Mouse (Mus musculus) layer of hippocampus, postnatal 10 days (tissue): ENCODE results near the gene 1700008O03Rik. TPM values are rescaled to one million over a fixed set of nuclear protein-coding genes. Genes with fewer than 3 reads are reported as not detected.

Experiments
- DNase-seq, 2 experiments: peaks; one replicate each; pipeline ENCODE4 v3.0.0; 2021; ENCODE audit warnings: low spot score in 2 of 2
- total RNA-seq, 2 experiments: library from RNA; stranded (reverse); gene quantifications; 2 replicates each; pipeline ENCODE4 v1.2.3; 2021

The 1700008O03Rik gene
- total RNA-seq, 2 experiments from 2014 or later = 4.3 to 5.0 TPM

- DNase-seq = no peak
These were observed 7.3 kb downstream of the 1700008O03Rik start for GRCm38 (mm10) chr7:44378290-44378689.

- no peak for DNase-seq
These were observed 9.8 kb downstream of the 1700008O03Rik start for GRCm38 (mm10) chr7:44375793-44376192.

- no peak for DNase-seq
These were observed 10.4 kb downstream of the 1700008O03Rik start for GRCm38 (mm10) chr7:44375207-44375606.

GRCm38 (mm10) chr7:44374756-44375155 is 10.9 kb downstream of the 1700008O03Rik start:
- DNase-seq = peak in 1 of 2 experiments; percentile 53

GRCm38 (mm10) chr7:44373889-44374652 is 11.5 kb downstream of the 1700008O03Rik start:
- DNase-seq = peak; percentile 72 to 80

- DNase-seq = no peak
These were observed 12.2 kb downstream of the 1700008O03Rik start for GRCm38 (mm10) chr7:44373460-44373859.

GRCm38 (mm10) chr7:44372678-44373077 is 12.9 kb downstream of the 1700008O03Rik start:
- DNase-seq = no peak

- DNase-seq = peak; percentile 22 to 54
These were observed 24.8 kb downstream of the 1700008O03Rik start for GRCm38 (mm10) chr7:44360792-44361301.

- DNase-seq = peak; percentile 92 to 96
These were observed 25.5 kb downstream of the 1700008O03Rik start for GRCm38 (mm10) chr7:44359908-44360672.

- DNase-seq = peak; percentile 38 to 56
These were observed 26.6 kb downstream of the 1700008O03Rik start for GRCm38 (mm10) chr7:44358886-44359654.

GRCm38 (mm10) chr7:44358012-44358411 is 27.6 kb downstream of the 1700008O03Rik start:
- peak in 1 of 2 experiments; percentile 35 for DNase-seq

- no peak for DNase-seq
These were observed 28.1 kb downstream of the 1700008O03Rik start for GRCm38 (mm10) chr7:44357531-44357930.

GRCm38 (mm10) chr7:44356590-44357481 is 28.8 kb downstream of the 1700008O03Rik start:
- peak; percentile 23 to 47 for DNase-seq

GRCm38 (mm10) chr7:44355411-44355810 is 30.2 kb downstream of the 1700008O03Rik start:
- DNase-seq = peak in 1 of 2 experiments; percentile 10

GRCm38 (mm10) chr7:44353601-44354340 is 31.8 kb downstream of the 1700008O03Rik start:
- DNase-seq = no peak

- peak; percentile 42 to 60 for DNase-seq
These were observed 32.6 kb downstream of the 1700008O03Rik start for GRCm38 (mm10) chr7:44352750-44353600.

- DNase-seq = peak in 1 of 2 experiments; percentile 22
These were observed 33.5 kb downstream of the 1700008O03Rik start for GRCm38 (mm10) chr7:44351881-44352749.
